Comparison of ENCODE assay signal across 30 mouse cellular contexts in genomic region chr3:31001048-31001676, GRCm38 (mm10). TPM values are rescaled to one million over a fixed set of nuclear protein-coding genes. Genes with fewer than 3 reads are reported as not detected.
A peak's percentile ranks its signal among the peaks of the same experiment; 100 is the strongest.
DNase-seq lines count a peak whose midpoint lies in the region; ATAC-seq and TF ChIP-seq lines count a peak whose summit lies in the region.
"Had no signal": no experiment of that assay in that cellular context is flagged by ENCODE, and none has a peak within 500 bp of the region (broad histone marks: within the 10 kb centered on the region; RNA-seq: fewer than 3 reads in every experiment).

No protein-coding gene starts in this region.

- H3K27me3 ChIP-seq in kidney, postnatal 0 days (ENCODE audit: insufficient read depth, low read length): no peaks in the 10 kb centered on the region
- H3K27me3 ChIP-seq in lung, postnatal 0 days (replicated peaks; ENCODE audit: insufficient read depth, low read length): no peaks in the 10 kb centered on the region
- no peaks in the 10 kb centered on the region for H3K27me3 ChIP-seq in myocyte (ENCODE audit: control insufficient read depth, insufficient read depth, insufficient read length)
- H3K27me3 ChIP-seq in heart, embryonic 10.5 days (ENCODE audit: insufficient read depth, poor library complexity, severe bottlenecking): no peaks in the 10 kb centered on the region
- H3K27me3 ChIP-seq: heart, embryonic 12.5 days; hindbrain, embryonic 13.5 days; neural tube, embryonic 15.5 days; stomach, embryonic 15.5 days had no signal

- TF ChIP-seq CTCF in kidney, postnatal 0 days (IDR thresholded peaks at IDR 0.05; ENCODE audit: low read depth): no peak
- no peak for TF ChIP-seq CTCF in lung, postnatal 0 days (IDR thresholded peaks at IDR 0.05)

- H3K4me3 ChIP-seq in kidney, postnatal 0 days (replicated peaks; ENCODE audit: low read depth, low read length): no peak overlapping the region
- no peak overlapping the region for H3K4me3 ChIP-seq in lung, postnatal 0 days (ENCODE audit: low read depth, low read length)
- H3K4me3 ChIP-seq in myocyte: no peak overlapping the region
- no peak overlapping the region for H3K4me3 ChIP-seq in heart, embryonic 10.5 days
- H3K4me3 ChIP-seq: heart, embryonic 12.5 days; hindbrain, embryonic 13.5 days; layer of hippocampus, adult 2 months; midbrain, embryonic 12.5 days; neural tube, embryonic 15.5 days; stomach, embryonic 15.5 days had no signal

- H3K9ac ChIP-seq in kidney, postnatal 0 days (ENCODE audit: low read depth, low read length): no peak overlapping the region
- no peak overlapping the region for H3K9ac ChIP-seq in lung, postnatal 0 days (replicated peaks; ENCODE audit: low read depth)
- H3K9ac ChIP-seq: heart, embryonic 12.5 days; hindbrain, embryonic 13.5 days; liver, embryonic 14.5 days; midbrain, embryonic 12.5 days; neural tube, embryonic 15.5 days; stomach, embryonic 15.5 days had no signal

- no peak for DNase-seq in kidney, postnatal 0 days (ENCODE audit: low spot score)
- DNase-seq in kidney, postnatal 10 days: no peak
- no peak for DNase-seq in lung, postnatal 0 days (ENCODE audit: low spot score)
- no peak for DNase-seq in lung, adult 18-20 months
- DNase-seq in ZHBTc4 (ENCODE audit: low read depth, low spot score): peak; percentile 90
- DNase-seq in heart, embryonic 10.5 days (ENCODE audit: low spot score): no peak
- DNase-seq in c-Kit-positive CD71-positive TER-119-positive erythroid progenitor cells, embryonic 14.5 days (ENCODE audit: low spot score): no peak
- DNase-seq: adrenal gland, adult 2 months; B cell, adult 2 months; cerebellum, adult 8-10 months; cerebellum, postnatal 36 days; gastrocnemius, postnatal 14 days; heart, postnatal 4 days; kidney, adult 18-20 months; kidney, postnatal 25 days; liver; lung, postnatal 36 days; retina, postnatal 1 day; right cerebral cortex, postnatal 14 days; thymus, postnatal 14 days had no signal

- no peak overlapping the region for H3ac ChIP-seq in myocyte (ENCODE audit: control insufficient read depth, insufficient read length)

- no peak for TF ChIP-seq POLR2A in myocyte (IDR thresholded peaks at IDR 0.05; ENCODE audit: insufficient read length, low read depth)

- no peak for TF ChIP-seq EP300 in lung, postnatal 0 days (IDR thresholded peaks at IDR 0.05)

- peak overlapping the region; percentile 25; the same call in 1 of the 2 replicates for H3K27ac ChIP-seq in kidney, postnatal 0 days
- H3K27ac ChIP-seq in lung, postnatal 0 days (ENCODE audit: low read length): peak overlapping the region; percentile 55
- H3K27ac ChIP-seq in heart, embryonic 10.5 days: no peak overlapping the region
- H3K27ac ChIP-seq: hindbrain, embryonic 13.5 days; layer of hippocampus, adult 2 months; liver, embryonic 14.5 days; midbrain, embryonic 12.5 days; neural tube, embryonic 15.5 days had no signal

- ATAC-seq in kidney, postnatal 0 days (replicated peaks; ENCODE audit: low FRiP score, low read depth): no peak
- ATAC-seq in lung, postnatal 0 days: no peak
- ATAC-seq: forebrain, embryonic 14.5 days had no signal

- WGBS in kidney, postnatal 0 days: 58% methylated on average over 3 of the region's 3 CpGs
- WGBS in lung, postnatal 0 days: 64% methylated on average over 3 of the region's 3 CpGs
- 59% methylated on average over 3 of the region's 3 CpGs for WGBS in heart, embryonic 10.5 days

- H3K79me2 ChIP-seq in myocyte (ENCODE audit: control insufficient read depth, insufficient read depth): peaks cover 95% of the 10 kb centered on the region

- no peaks in the 10 kb centered on the region for H3K36me3 ChIP-seq in kidney, postnatal 0 days (ENCODE audit: insufficient read depth, low read length)
- no peaks in the 10 kb centered on the region for H3K36me3 ChIP-seq in lung, postnatal 0 days (ENCODE audit: insufficient read depth, low read length)
- no peaks in the 10 kb centered on the region for H3K36me3 ChIP-seq in myocyte (ENCODE audit: control insufficient read depth, insufficient read depth)
- H3K36me3 ChIP-seq in heart, embryonic 10.5 days: peaks cover 9% of the 10 kb centered on the region; the same call in 1 of the 2 replicates
- H3K36me3 ChIP-seq: hindbrain, embryonic 13.5 days; midbrain, embryonic 12.5 days; neural tube, embryonic 15.5 days; stomach, embryonic 15.5 days had no signal

- H3K4me1 ChIP-seq in kidney, postnatal 0 days (replicated peaks; ENCODE audit: insufficient read depth, low read length): peaks cover 31% of the 10 kb centered on the region
- H3K4me1 ChIP-seq in lung, postnatal 0 days (ENCODE audit: insufficient read depth, low read depth, low read length): 0 out of 2 replicates have a peak, but pooled peaks cover 7% of the 10 kb centered on the region
- peaks cover 28% of the 10 kb centered on the region for H3K4me1 ChIP-seq in heart, embryonic 10.5 days

- no peaks in the 10 kb centered on the region for H3K9me3 ChIP-seq in kidney, postnatal 0 days (replicated peaks; ENCODE audit: low read length)
- no peaks in the 10 kb centered on the region for H3K9me3 ChIP-seq in lung, postnatal 0 days (ENCODE audit: low read length)
- H3K9me3 ChIP-seq in heart, embryonic 10.5 days: no peaks in the 10 kb centered on the region
- H3K9me3 ChIP-seq: G1E; hindbrain, embryonic 13.5 days; midbrain, embryonic 12.5 days; neural tube, embryonic 15.5 days; stomach, embryonic 15.5 days had no signal

- no peak overlapping the region for H3K4me2 ChIP-seq in kidney, postnatal 0 days (ENCODE audit: low read length)
- no peak overlapping the region for H3K4me2 ChIP-seq in lung, postnatal 0 days (replicated peaks; ENCODE audit: low read depth, low read length)
- no peak overlapping the region for H3K4me2 ChIP-seq in myocyte (ENCODE audit: low read depth)
- H3K4me2 ChIP-seq: heart, embryonic 12.5 days; hindbrain, embryonic 13.5 days; midbrain, embryonic 12.5 days; neural tube, embryonic 15.5 days had no signal

TF ChIP-seq in myocyte, 11 proteins besides CTCF, POLR2A, EP300 and RAD21:
- peak; percentile 58; the same call in 1 of the 2 replicates for TF ChIP-seq CEBPB (IDR thresholded peaks at IDR 0.05; ENCODE audit: insufficient read depth, poor library complexity, severe bottlenecking)
- no peak for TF ChIP-seq USF1 (IDR thresholded peaks at IDR 0.05; ENCODE audit: low read depth)
- no peak for TF ChIP-seq TCF12 (IDR thresholded peaks at IDR 0.05; ENCODE audit: insufficient read depth, poor library complexity, severe bottlenecking)
- no peak for TF ChIP-seq REST (IDR thresholded peaks at IDR 0.05; ENCODE audit: insufficient read depth, insufficient read length)

RNA-seq across cellular contexts. Expression of gene Prkci, which starts 5.6 kb away (rescaled TPM):
- polyA plus RNA-seq in kidney, postnatal 0 days (2015; fragmentation: Nextera tagmentation; extraction: Ambion mirVana): 29.5 and 31.6 TPM in 2 replicates
- 37.1 and 43.8 TPM in 2 replicates for polyA plus RNA-seq in lung, postnatal 0 days (2015; fragmentation: Nextera tagmentation; extraction: Ambion mirVana)
- polyA plus RNA-seq in myocyte (2012; fragmentation: generic; extraction: Trizol): 10.8 TPM
- polyA plus RNA-seq in heart, embryonic 10.5 days (2016; fragmentation: Nextera tagmentation; extraction: Ambion mirVana): 23.2 and 32.7 TPM in 2 replicates

RNA-seq across cellular contexts. Expression of gene Phc3, which starts 31.9 kb away (rescaled TPM):
- 4.5 and 4.7 TPM in 2 replicates for polyA plus RNA-seq in kidney, postnatal 0 days (2015; fragmentation: Nextera tagmentation; extraction: Ambion mirVana)
- 4.4 and 4.8 TPM in 2 replicates for polyA plus RNA-seq in lung, postnatal 0 days (2015; fragmentation: Nextera tagmentation; extraction: Ambion mirVana)
- polyA plus RNA-seq in myocyte (2012; fragmentation: generic; extraction: Trizol): 4.8 TPM
- polyA plus RNA-seq in heart, embryonic 10.5 days (2016; fragmentation: Nextera tagmentation; extraction: Ambion mirVana): 4.7 and 5.3 TPM in 2 replicates
